Mouse (Mus musculus) heart, postnatal 0 days (tissue): ENCODE data around the gene Shroom3. TPM values are rescaled to one million over a fixed set of nuclear protein-coding genes. Genes with fewer than 3 reads are reported as not detected.

ENCODE experiments used
- ATAC-seq: fragments of 200-750 bp; cut with Nextera tagmentation; 2 replicates; pipeline ENCODE4 v1.8.0; 2017; ENCODE audit warnings: low read depth, moderate number of reproducible peaks, moderate library complexity; ENCODE audit not compliant: insufficient read depth
- DNase-seq: peaks from one replicate; pipeline ENCODE4 v3.0.0-alpha.2; 2016; ENCODE audit warnings: low spot score
- H3K27ac ChIP-seq: fragments of 300-500 bp; sonication (generic); 2 replicates; pipeline ENCODE4 v1.5.1; 2014; ENCODE audit warnings: low read depth, mild to moderate bottlenecking
- H3K27me3 ChIP-seq: fragments of 300-500 bp; sonication (generic); 2 replicates; pipeline ENCODE4 v1.6.1; 2014; ENCODE audit warnings: low read length, mixed read lengths; ENCODE audit not compliant: control insufficient read depth, insufficient read depth
- H3K36me3 ChIP-seq: fragments of 300-500 bp; sonication (generic); replicated peaks from 2 replicates; pipeline ENCODE4 v1.6.1; 2014; ENCODE audit warnings: low read length, mixed read lengths; ENCODE audit not compliant: control insufficient read depth, insufficient read depth
- H3K4me1 ChIP-seq: fragments of 300-500 bp; sonication (generic); 2 replicates; pipeline ENCODE4 v1.6.1; 2014; ENCODE audit warnings: antibody characterized with exemption; ENCODE audit not compliant: control insufficient read depth, insufficient read depth
- H3K4me2 ChIP-seq: fragments of 300-500 bp; sonication (generic); 2 replicates; pipeline ENCODE4 v1.6.1; 2014; ENCODE audit warnings: low read depth, mild to moderate bottlenecking, low read length, moderate library complexity
- H3K4me3 ChIP-seq: fragments of 300-500 bp; sonication (generic); 2 replicates; pipeline ENCODE4 v1.5.1; 2014; ENCODE audit warnings: low read depth, low read length
- H3K9ac ChIP-seq: fragments of 300-500 bp; sonication (generic); replicated peaks from 2 replicates; pipeline ENCODE4 v1.6.1; 2014; ENCODE audit warnings: low read depth, low read length, mixed read lengths
- H3K9me3 ChIP-seq: fragments of 300-500 bp; sonication (generic); replicated peaks from 2 replicates; pipeline ENCODE4 v1.6.1; 2016; ENCODE audit warnings: low read length; ENCODE audit not compliant: control insufficient read depth
- CTCF ChIP-seq: IDR thresholded peaks from 2 replicates; pipeline ENCODE4 v1.5.1; 2016; ENCODE audit warnings: antibody characterized with exemption, control low read depth, low read depth
- EP300 ChIP-seq: IDR thresholded peaks from 2 replicates; pipeline ENCODE4 v1.6.1; 2016; ENCODE audit warnings: antibody characterized with exemption, low read depth
- WGBS: fragments of 180-500 bp; shearing (Covaris S2); extraction: QIAGEN DNeasy Blood & Tissue Kit; methylation state at CpG from one replicate; pipeline ENCODE4 v1.1.7; 2014; 5-methylcytosine and 5-hydroxymethylcytosine counted together
- polyA plus RNA-seq: library from polyadenylated mRNA; unstranded; fragments of >200 nt; fragmentation: Nextera tagmentation; extraction: Ambion mirVana; gene quantifications from 2 replicates; pipeline ENCODE4 v1.2.1, GENCODE M21; 2015
- total RNA-seq: library from RNA; depleted of rRNA; stranded (reverse); fragments of >200 nt; gene quantifications from 2 replicates; pipeline ENCODE4 v1.2.3, GENCODE M21; 2014; ENCODE audit warnings: low replicate concordance

Shroom3 gene
- total and polyA plus RNA-seq, 2 experiments from 2014 or later: 13.3 to 72.4 TPM

- H3K27me3 ChIP-seq: no peaks in the 10 kb centered on the region
- no peak overlapping the region for H3K9ac ChIP-seq
- H3K4me2 ChIP-seq: no peak overlapping the region
- WGBS: 64% methylated on average over 3 of the region's 3 CpGs
- no peak for ATAC-seq
- no peaks in the 10 kb centered on the region for H3K36me3 ChIP-seq
- DNase-seq: no peak
- H3K9me3 ChIP-seq: no peaks in the 10 kb centered on the region
- no peak for TF ChIP-seq CTCF
- TF ChIP-seq EP300: no peak
- H3K4me1 ChIP-seq: peaks cover 6% of the 10 kb centered on the region
- H3K4me3 ChIP-seq: no peak overlapping the region
- H3K27ac ChIP-seq: no peak overlapping the region
Observed at GRCm38 (mm10) chr5:92717666-92718360, 34.6 kb downstream of the Shroom3 start.

- Histone ChIP-seq H3K9me3 (no peaks in the 10 kb centered on the region), H3K4me1 (peaks cover 6% of the 10 kb centered on the region), H3K27ac (no peak overlapping the region), H3K4me3 (no peak overlapping the region), H3K36me3 (no peaks in the 10 kb centered on the region), H3K27me3 (no peaks in the 10 kb centered on the region), H3K4me2 (no peak overlapping the region), H3K9ac (no peak overlapping the region)
- ATAC-seq (no peak), DNase-seq (no peak)
- 94% methylated on average over 2 of the region's 3 CpGs for WGBS
- TF ChIP-seq EP300 (no peak), CTCF (no peak)
Observed at GRCm38 (mm10) chr5:92718856-92719255, 35.6 kb downstream of the Shroom3 start.

DNA sequence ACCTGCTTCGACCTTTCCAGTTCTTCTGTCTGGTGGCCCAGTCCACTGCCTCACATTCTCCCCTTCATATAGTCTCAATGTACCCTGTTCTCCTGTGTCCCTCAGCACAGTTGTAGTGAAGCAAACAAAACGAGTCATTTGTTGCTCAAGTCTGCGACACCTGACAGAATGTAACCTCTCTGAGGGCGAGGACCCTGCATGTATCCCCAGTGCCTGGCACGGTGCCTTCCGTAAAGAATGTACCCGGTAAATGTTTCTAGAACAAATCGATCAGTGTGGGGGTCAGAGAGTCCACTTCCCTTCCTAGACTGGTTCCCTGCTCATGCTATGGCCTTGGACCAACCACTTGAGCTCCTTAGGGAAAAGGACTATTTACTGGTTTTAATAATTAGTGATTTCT, 38.4 kb downstream of the Shroom3 start:
- no peaks in the 10 kb centered on the region for H3K27me3 ChIP-seq
- no peak for ATAC-seq

GRCm38 (mm10) chr5:92725935-92726334, 42.7 kb downstream of the Shroom3 start:
- H3K4me1 ChIP-seq: 0 out of 2 replicates have a peak, but pooled peaks cover 6% of the 10 kb centered on the region
- DNase-seq (peak; percentile 71), ATAC-seq (no peak)
- TF ChIP-seq EP300: no peak
- peak; percentile 92 for TF ChIP-seq CTCF
- no peaks in the 10 kb centered on the region for H3K36me3 ChIP-seq
- no peak overlapping the region for H3K4me2 ChIP-seq
- H3K27ac ChIP-seq: no peak overlapping the region
- 32% methylated on average over 6 of the region's 6 CpGs for WGBS
- no peak overlapping the region for H3K4me3 ChIP-seq
- no peaks in the 10 kb centered on the region for H3K27me3 ChIP-seq
- H3K9me3 ChIP-seq: no peaks in the 10 kb centered on the region
- no peak overlapping the region for H3K9ac ChIP-seq

More for the DNA sequence above, 38.4 kb downstream of the Shroom3 start:
- no peak for DNase-seq
- 88% methylated on average over 8 of the region's 8 CpGs for WGBS
- Histone ChIP-seq H3K9ac (no peak overlapping the region), H3K36me3 (no peaks in the 10 kb centered on the region), H3K9me3 (no peaks in the 10 kb centered on the region), H3K4me2 (no peak overlapping the region), H3K4me3 (no peak overlapping the region), H3K27ac (no peak overlapping the region), H3K4me1 (peaks cover 6% of the 10 kb centered on the region)
- TF ChIP-seq CTCF: no peak
- TF ChIP-seq EP300: no peak

DNA sequence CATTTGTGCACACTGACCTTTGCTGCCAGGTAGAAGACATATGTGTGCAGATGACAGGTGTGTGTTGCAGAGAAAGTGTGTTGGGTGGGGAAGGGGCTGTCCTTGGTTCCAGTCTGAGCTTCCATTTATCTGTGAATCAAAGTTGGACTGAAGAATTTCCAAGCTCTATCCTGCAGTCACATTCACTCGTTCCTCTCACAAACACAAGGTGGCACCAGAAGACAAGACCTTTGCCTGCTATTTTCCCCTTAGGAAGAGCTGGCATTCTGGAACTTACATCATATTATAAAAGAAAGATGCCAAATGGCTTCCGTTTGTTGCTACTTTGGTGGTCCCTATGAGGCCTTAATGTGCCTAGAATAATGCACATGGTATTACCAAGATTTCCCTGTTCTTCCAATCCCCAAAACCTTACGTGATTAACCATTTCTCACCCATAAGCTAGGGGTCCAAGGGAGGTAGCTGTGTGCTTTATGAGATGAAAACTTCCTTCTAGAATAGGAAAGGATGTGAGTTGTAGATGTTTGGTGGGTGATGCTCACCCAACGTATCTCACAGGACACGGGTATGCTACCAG, 45.1 kb downstream of the Shroom3 start:
- H3K9ac ChIP-seq: no peak overlapping the region
- H3K27me3 ChIP-seq: no peaks in the 10 kb centered on the region
- 0 out of 2 replicates have a peak overlapping the region, but pooled peaks have one; percentile 21 for H3K27ac ChIP-seq
- TF ChIP-seq EP300 (no peak), CTCF (peak; percentile 96)
- DNase-seq (peak; percentile 89), ATAC-seq (peak; percentile 62; the same call in 1 of the 2 replicates)
- no peak overlapping the region for H3K4me2 ChIP-seq
- no peaks in the 10 kb centered on the region for H3K36me3 ChIP-seq
- WGBS: 40% methylated on average over 5 of the region's 5 CpGs
- H3K9me3 ChIP-seq: no peaks in the 10 kb centered on the region
- 0 out of 2 replicates have a peak, but pooled peaks cover 6% of the 10 kb centered on the region for H3K4me1 ChIP-seq
- H3K4me3 ChIP-seq: no peak overlapping the region
